Mouse (Mus musculus) myocyte (in vitro differentiated cells): ENCODE measurements around the gene Pitx2. TPM values are rescaled to one million over a fixed set of nuclear protein-coding genes. Genes with fewer than 3 reads are reported as not detected.

ENCODE experiments used
- H3K27me3 ChIP-seq: one replicate; pipeline ENCODE4 v1.6.1; 2011; ENCODE audit not compliant: control insufficient read depth, insufficient read depth, insufficient read length
- H3K36me3 ChIP-seq: one replicate; pipeline ENCODE4 v1.6.1; 2011; ENCODE audit not compliant: control insufficient read depth, insufficient read depth
- H3K4me2 ChIP-seq: one replicate; pipeline ENCODE4 v1.6.1; 2011; ENCODE audit warnings: low read depth, control low read depth
- H3K4me3 ChIP-seq: one replicate; pipeline ENCODE4 v1.5.1; 2011; ENCODE audit warnings: mild to moderate bottlenecking, control low read depth, moderate library complexity
- H3K79me2 ChIP-seq: one replicate; pipeline ENCODE4 v1.6.1; 2011; ENCODE audit not compliant: control insufficient read depth, insufficient read depth
- H3ac ChIP-seq: one replicate; pipeline ENCODE4 v1.6.1; 2011; ENCODE audit not compliant: control insufficient read depth, insufficient read length
- CEBPB ChIP-seq: IDR thresholded peaks from 2 replicates; pipeline ENCODE4 v1.6.1; 2011; ENCODE audit warnings: mild to moderate bottlenecking, moderate library complexity; ENCODE audit not compliant: poor library complexity, insufficient read depth, severe bottlenecking
- E2F4 ChIP-seq: IDR thresholded peaks from one replicate; pipeline ENCODE4 v1.6.1; 2011; ENCODE audit warnings: mild to moderate bottlenecking, control low read depth, moderate library complexity; ENCODE audit not compliant: insufficient read depth
- MAX ChIP-seq: IDR thresholded peaks from one replicate; pipeline ENCODE4 v1.6.1; 2011; ENCODE audit warnings: low read depth, mild to moderate bottlenecking, control low read depth
- MYOD1 ChIP-seq, 3 experiments: IDR thresholded peaks; one replicate each; pipeline ENCODE4 v1.6.1; 2011; ENCODE audit warnings: control low read depth in 2 of 3, low read depth in 2 of 3, mild to moderate bottlenecking in 2 of 3, moderate library complexity in 1 of 3; ENCODE audit not compliant: insufficient read length in 2 of 3, control insufficient read depth in 1 of 3
- MYOG ChIP-seq, 3 experiments: IDR thresholded peaks; one replicate each; pipeline ENCODE4 v1.6.1; 2011; ENCODE audit warnings: control low read depth in 2 of 3, low read depth in 2 of 3, mild to moderate bottlenecking in 2 of 3; ENCODE audit not compliant: insufficient read length in 2 of 3, control insufficient read depth in 1 of 3, insufficient read depth in 1 of 3
- POLR2A ChIP-seq: IDR thresholded peaks from one replicate; pipeline ENCODE4 v1.6.1; 2011; ENCODE audit warnings: low read depth, mild to moderate bottlenecking, control low read depth, moderate library complexity; ENCODE audit not compliant: insufficient read length
- POLR2AphosphoS2 ChIP-seq: IDR thresholded peaks from one replicate; pipeline ENCODE4 v1.6.1; 2011; ENCODE audit warnings: low read depth, control low read depth; ENCODE audit not compliant: insufficient read length
- REST ChIP-seq: IDR thresholded peaks from one replicate; pipeline ENCODE4 v1.6.1; 2011; ENCODE audit warnings: mild to moderate bottlenecking, control low read depth, moderate library complexity; ENCODE audit not compliant: insufficient read depth, insufficient read length
- SRF ChIP-seq: IDR thresholded peaks from one replicate; pipeline ENCODE4 v1.6.1; 2011; ENCODE audit warnings: low read depth; ENCODE audit not compliant: control insufficient read depth, insufficient read length
- TCF12 ChIP-seq: IDR thresholded peaks from one replicate; pipeline ENCODE4 v1.6.1; 2011; ENCODE audit warnings: mild to moderate bottlenecking, control low read depth; ENCODE audit not compliant: poor library complexity, insufficient read depth, severe bottlenecking
- TCF3 ChIP-seq: IDR thresholded peaks from one replicate; pipeline ENCODE4 v1.6.1; 2011; ENCODE audit warnings: low read depth, control low read depth; ENCODE audit not compliant: insufficient read length
- USF1 ChIP-seq: IDR thresholded peaks from one replicate; pipeline ENCODE4 v1.6.1; 2011; ENCODE audit warnings: low read depth, mild to moderate bottlenecking, control low read depth, moderate library complexity
- polyA plus RNA-seq: library from polyadenylated mRNA; unstranded; fragments of >200 nt; fragmentation: generic; extraction: Trizol; gene quantifications from one replicate; pipeline ENCODE4 v1.2.1, GENCODE M21; 2012; ENCODE audit warnings: missing spikeins

Pitx2 gene
- polyA plus RNA-seq, 1 experiment = 35.6 TPM

DNA sequence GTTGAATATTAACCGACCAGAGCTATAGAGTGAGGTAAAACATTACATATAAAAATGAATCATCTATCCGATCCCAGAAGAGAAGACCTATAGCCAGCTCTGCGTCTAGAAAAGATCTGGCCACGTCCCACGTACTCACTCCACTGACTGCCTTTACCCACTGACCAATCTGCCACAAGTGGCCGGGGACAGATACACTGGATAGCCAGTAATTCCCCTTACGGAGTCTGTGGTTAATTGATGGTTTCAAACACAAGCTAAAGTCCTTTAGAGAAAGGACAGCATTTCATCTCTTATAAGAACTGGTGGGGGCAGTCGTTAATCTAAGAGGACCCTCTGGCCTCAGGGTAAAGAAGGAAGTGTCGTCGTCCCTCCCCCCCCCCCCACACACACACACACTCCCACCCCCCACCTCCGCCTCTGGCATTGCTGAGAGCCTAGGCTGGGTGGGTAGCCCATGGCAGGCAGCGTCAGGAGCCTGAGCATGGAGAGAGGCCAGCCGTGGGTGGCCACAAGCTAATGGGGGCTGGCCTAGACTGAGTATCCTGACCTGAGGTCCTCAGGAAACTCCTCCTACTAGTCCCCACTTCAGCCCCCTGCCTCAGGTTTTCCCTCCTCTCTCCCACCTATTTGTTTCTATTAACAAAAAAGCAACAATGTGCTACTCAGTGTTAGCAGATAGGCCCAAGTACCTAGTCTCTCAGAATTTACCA is 26.1 kb downstream of the Pitx2 start:
- no peaks in the 10 kb centered on the region for H3K27me3 ChIP-seq
- no peaks in the 10 kb centered on the region for H3K36me3 ChIP-seq
- TF ChIP-seq MYOD1 (IDR thresholded peaks at IDR 0.05; ENCODE audit: control insufficient read depth in 1 of 3, insufficient read length in 2 of 3, low read depth in 2 of 3) = no peak
- TF ChIP-seq POLR2A = no peak
- no peak for TF ChIP-seq REST
- TF ChIP-seq TCF3 = no peak
- H3K79me2 ChIP-seq = no peaks in the 10 kb centered on the region
- H3K4me2 ChIP-seq = no peak overlapping the region
- no peak overlapping the region for H3K4me3 ChIP-seq
- no peak overlapping the region for H3ac ChIP-seq

DNA sequence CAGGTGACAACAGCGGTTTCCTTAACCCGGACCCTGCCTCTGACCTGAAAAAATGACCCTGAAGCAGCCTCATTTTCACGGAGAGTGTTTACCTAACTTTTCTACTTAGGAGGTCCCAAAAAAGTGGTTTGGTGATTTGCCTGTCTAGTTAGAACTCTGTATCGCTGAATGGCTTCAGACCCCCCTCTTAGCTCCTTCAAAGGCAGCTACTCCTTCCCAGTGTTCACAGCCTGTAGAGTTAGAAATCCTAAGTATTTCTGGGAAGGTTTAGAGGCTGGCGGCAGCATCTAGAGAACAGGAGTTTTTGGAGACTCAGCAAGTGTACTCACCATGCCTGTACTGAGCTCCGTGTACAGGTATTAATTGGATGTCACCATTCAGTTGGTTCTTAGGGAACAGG is 27.0 kb downstream of the Pitx2 start:
- TF ChIP-seq POLR2A (no peak), POLR2AphosphoS2 (no peak), SRF (no peak), MYOD1 (IDR thresholded peaks at IDR 0.05; ENCODE audit: control insufficient read depth in 1 of 3, insufficient read length in 2 of 3, low read depth in 2 of 3) (no peak), USF1 (no peak), TCF12 (no peak), REST (no peak), MYOG (IDR thresholded peaks at IDR 0.05; ENCODE audit: control insufficient read depth in 1 of 3, insufficient read depth in 1 of 3, insufficient read length in 2 of 3, low read depth in 2 of 3) (no peak), MAX (no peak), TCF3 (no peak), E2F4 (no peak), CEBPB (no peak)
- H3ac ChIP-seq = no peak overlapping the region
- H3K36me3 ChIP-seq = no peaks in the 10 kb centered on the region
- no peak overlapping the region for H3K4me2 ChIP-seq
- no peak overlapping the region for H3K4me3 ChIP-seq
- no peaks in the 10 kb centered on the region for H3K79me2 ChIP-seq
- no peaks in the 10 kb centered on the region for H3K27me3 ChIP-seq

DNA sequence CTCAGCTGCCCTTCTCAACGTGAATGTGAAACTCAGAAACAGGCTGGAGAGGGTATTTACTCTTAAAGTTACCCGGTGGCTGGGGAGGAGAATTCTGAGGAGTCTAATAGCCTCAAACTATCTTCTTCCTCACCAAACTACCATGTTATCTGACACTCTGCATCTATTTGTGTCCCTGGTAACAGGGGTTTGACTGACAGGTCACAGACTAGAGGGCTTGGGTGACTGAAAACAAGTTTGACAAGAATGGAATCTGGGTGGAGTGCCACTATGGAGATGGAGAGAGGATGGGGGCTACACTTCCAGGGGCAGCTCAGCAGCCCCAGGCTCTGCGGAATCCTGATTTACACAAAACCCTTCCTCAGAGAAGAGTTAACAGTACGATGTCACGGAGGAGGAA is 27.7 kb downstream of the Pitx2 start:
- TF ChIP-seq POLR2A (no peak), TCF12 (no peak), USF1 (no peak), E2F4 (no peak), MAX (no peak), REST (no peak), SRF (no peak)
- no peak overlapping the region for H3ac ChIP-seq
- H3K4me3 ChIP-seq = no peak overlapping the region
- H3K36me3 ChIP-seq = no peaks in the 10 kb centered on the region
- H3K79me2 ChIP-seq = no peaks in the 10 kb centered on the region
- H3K4me2 ChIP-seq = no peak overlapping the region
- H3K27me3 ChIP-seq = no peaks in the 10 kb centered on the region

DNA sequence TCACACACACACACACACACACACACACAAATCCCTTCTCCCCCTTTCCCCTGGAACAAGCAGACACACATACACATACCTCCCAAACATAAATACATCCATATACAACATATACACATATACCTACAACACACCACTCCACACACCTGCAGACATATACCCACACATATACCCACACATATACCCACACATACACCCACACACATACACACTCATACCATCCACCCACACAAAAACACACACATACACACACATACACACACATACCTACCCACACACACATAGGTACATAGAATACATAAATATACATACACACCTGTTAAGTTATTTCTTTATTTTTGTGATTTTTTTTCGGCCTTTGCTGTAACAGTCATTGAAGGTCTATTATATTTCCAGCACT is 38.3 kb downstream of the Pitx2 start:
- no peak overlapping the region for H3K4me2 ChIP-seq
- no peaks in the 10 kb centered on the region for H3K79me2 ChIP-seq
- no peak overlapping the region for H3ac ChIP-seq
- H3K36me3 ChIP-seq = no peaks in the 10 kb centered on the region
- no peak for TF ChIP-seq TCF12
- TF ChIP-seq SRF = no peak
- TF ChIP-seq MYOD1 (IDR thresholded peaks at IDR 0.05; ENCODE audit: control insufficient read depth in 1 of 3, insufficient read length in 2 of 3, low read depth in 2 of 3) = no peak
- no peak for TF ChIP-seq POLR2AphosphoS2
- TF ChIP-seq CEBPB = no peak
- no peak for TF ChIP-seq MYOG (IDR thresholded peaks at IDR 0.05; ENCODE audit: control insufficient read depth in 1 of 3, insufficient read depth in 1 of 3, insufficient read length in 2 of 3, low read depth in 2 of 3)
- no peak for TF ChIP-seq REST
- no peak for TF ChIP-seq POLR2A
- no peak overlapping the region for H3K4me3 ChIP-seq
- H3K27me3 ChIP-seq = no peaks in the 10 kb centered on the region

DNA sequence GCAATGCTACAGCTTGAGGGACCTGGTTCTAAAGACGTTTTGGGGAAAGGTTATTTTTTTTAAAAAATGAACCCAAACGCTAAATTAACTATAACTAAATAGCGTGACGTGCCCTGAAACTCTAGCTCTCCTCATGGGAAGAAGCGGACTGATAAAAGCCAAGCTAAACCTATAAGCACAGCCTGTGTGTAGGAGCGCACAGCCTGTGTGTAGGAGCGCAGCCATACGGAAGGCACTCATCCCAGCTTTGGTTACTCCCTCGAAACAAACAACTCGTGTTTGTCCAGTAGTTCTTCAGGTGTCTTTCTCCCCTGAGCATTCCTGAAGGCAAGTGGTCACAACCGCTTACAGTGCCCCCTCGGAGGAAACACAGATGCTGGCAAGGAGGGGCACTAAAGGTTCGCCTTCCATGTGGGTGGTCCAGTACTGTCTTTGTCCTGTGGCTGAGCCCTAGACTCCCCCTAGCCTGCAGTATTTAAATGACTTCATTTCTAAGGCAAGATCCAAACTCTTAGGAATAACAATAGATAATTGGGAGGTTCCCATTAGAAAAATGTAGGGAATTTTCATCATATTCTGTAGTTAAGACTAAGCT is 39.1 kb downstream of the Pitx2 start:
- no peak overlapping the region for H3K4me3 ChIP-seq
- H3K79me2 ChIP-seq = no peaks in the 10 kb centered on the region
- no peaks in the 10 kb centered on the region for H3K36me3 ChIP-seq
- H3K27me3 ChIP-seq = no peaks in the 10 kb centered on the region
- no peak for TF ChIP-seq MAX
- no peak overlapping the region for H3ac ChIP-seq
- no peak overlapping the region for H3K4me2 ChIP-seq
